Mouse (Mus musculus) urinary bladder, postnatal 4 days (tissue): ENCODE measurements at regions not wholly inside any gene's neighbourhood (a gene's known extent, or its start where the extent isn't known, plus 50 kb on each side); places are given as distances from the start of the nearest gene placed in this dataset.

Source experiments
- DNase-seq, 2 experiments: peaks; one replicate each; pipeline ENCODE4 v3.0.0; 2021 to 2022; ENCODE audit warnings: low spot score in 2 of 2

- DNase-seq: no peak
Measured at GRCm38 (mm10) chr2:21044781-21045180, 76.1 kb upstream of the Arhgap21 start.

DNA sequence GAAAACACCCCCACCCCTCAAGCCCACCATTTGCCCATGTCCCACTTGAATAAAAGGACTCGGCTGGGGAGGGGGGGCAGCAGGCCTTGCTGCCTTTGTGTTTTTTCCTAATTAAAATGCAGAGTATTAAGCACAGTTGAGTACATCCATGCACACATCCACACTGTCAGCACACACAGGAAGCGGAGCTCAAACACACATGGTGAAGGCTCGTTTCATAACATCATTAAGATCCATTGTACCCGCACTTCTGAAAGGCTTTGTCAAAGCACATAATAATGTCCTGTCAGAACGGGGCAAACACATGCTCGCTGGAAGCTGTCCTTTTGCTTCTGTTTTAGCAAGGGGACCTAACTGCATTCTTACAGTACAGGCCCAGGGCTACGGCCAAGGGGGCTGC lies 75.3 kb upstream of the Arhgap21 start:
- DNase-seq: no peak

DNA sequence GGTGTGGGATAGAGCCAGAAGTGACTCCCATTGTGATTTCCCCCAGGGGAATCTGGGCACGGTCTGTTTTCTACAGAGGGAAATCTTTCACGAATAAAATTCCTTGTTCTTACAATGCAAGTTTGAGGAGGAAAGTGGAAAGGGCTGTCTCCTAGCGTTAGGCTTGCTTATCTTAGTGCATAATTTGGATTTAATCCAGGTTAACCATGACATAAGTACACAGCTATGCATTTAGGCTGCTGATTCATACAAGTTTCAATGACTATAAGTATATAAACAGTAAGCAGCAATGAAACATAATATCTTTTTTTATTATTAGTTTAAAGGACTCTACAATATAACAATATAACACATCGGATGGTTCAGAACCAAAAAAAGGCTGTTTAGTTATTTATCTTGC lies 74.6 kb upstream of the Arhgap21 start:
- no peak for DNase-seq

DNA sequence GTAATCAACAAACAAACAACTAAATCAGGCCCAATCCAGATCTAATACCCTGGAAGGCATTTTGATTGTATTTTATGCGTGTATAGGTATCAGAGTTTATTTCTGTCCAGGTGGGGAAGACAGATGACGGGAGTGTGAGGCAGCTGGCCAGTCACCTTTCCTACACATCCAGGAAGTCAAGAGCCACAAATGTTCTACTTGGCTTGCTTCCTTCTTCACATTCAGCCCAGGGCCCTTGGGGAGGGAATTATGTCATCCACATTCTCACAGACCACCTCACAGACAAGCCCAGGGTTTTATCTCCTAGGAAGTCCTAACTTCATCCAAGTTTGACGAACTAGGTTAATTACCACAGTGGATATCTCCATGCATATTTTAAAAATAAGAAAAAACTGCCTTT lies 68.9 kb upstream of the Arhgap21 start:
- peak in 1 of 2 experiments; percentile 10 for DNase-seq

DNA sequence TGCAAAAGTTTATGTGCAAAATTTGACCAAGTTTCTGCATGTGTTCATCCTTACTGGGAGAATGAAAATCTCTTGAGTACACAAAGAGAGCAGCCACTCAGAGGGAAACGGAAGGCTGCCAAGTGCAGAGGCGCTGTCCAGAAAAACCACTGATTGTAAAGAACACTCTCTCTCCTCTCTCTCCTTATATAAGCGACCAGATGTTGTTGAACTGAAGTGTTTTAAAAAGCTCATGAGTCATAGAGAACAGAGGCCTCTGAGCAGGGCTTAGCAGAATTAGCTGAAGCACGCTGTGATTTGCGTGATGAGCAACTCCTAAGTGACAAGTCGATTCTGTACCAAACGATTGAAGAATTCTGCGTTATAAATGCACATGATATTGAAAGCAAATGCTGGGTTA lies 68.5 kb upstream of the Arhgap21 start:
- DNase-seq: peak in 1 of 2 experiments; percentile 60

DNA sequence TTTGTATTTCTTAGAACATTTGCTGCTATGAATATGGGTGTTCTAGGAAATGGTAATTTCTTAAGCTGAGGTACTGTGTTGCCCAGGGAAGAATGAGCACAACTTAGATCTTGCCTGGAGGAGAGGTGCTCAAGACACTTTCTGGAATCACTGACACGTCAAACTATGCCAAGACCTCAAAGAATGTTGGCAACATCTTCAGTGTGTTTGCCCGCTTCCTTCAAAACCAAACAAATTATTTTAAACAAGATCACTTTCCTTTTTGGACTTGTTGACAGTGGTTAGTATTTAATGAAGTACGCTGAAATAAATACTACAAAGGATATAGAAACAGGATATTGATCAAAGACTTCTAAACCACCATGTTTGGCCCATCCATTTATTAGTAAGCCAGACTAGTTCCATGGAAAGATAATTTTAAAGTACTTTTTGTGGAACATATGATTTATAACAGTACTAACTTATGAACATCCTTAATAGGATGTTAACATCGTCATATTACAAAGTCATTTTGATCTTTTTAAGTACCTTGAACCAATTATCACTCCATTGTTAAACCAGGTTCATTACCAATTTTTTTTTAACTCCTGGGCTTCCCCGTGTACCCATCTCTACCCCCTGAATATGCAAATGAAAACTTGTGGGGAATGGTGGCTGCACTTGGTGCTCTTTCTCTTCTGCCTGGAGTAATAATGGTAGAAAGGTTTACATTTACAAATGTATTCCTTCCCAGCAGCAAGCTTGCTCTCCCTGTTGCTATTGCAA lies 67.4 kb upstream of the Arhgap21 start:
- DNase-seq: no peak

DNA sequence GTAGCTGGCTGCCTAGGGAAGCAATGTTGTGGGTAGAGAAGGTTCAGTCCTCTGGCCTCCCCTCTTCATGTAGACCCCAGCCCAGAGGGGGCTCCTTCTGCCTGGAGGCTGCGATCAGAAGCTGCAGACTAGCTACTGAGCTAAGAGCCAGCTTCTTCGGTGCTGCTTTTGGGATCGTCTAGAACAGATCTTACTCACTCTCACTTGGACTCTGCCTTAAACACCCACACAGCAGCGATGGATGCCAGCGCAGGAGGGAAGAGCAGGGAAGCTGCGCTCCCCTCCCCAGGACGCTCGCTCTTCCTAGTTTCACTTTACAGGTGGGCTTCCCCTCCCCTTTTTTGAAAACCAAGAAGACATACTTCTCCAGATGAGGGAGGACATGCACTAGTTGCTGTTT lies 66.0 kb upstream of the Arhgap21 start:
- no peak for DNase-seq

DNA sequence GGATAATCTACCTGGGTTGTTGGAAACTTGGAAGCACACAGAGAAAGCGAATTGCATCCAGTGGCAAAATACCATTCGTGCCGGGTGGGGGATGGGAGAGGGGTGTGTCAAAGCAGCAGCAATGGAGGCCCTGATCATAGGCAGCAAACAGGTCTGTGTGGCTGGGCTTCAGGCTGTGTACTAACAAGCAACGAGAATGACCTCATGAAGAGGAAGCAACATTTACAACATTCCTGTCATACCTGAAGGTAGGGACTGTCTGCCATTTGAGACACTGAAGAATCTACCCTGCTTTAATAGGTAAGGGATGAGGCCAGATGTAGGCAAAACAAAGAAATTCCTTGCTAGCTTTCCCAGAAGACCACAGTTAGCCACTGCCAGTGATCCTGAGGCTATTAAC lies 62.0 kb upstream of the Arhgap21 start:
- DNase-seq: no peak

DNA sequence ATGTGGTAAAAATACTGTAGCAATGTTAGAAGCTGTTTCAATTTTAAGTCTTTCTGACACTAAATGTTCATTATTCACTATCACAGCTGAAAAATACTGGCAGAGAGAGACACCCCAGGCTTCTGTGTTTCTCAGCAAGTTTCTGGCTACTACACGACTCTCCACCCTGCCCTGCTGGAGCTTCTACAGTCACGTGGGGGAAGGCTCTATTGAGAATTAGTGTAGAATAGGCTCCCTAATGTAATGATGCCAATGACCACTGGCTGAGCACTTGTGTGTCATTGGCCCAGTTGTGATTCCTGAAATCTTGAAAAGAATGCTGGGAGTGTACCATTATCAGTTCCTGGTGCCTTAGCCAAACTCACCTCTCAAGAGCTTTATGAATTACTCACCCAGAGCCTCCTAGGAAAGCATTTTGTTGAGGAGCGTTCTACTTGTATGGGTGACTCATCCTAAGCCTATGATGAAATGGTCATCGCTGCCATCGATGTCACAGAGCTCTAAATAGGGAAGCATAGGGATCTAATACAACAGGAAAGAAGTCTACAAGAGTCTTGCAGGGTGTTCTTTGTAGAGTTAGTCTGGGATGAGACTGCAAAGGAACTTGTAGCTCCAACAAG lies 60.8 kb upstream of the Arhgap21 start:
- no peak for DNase-seq

DNA sequence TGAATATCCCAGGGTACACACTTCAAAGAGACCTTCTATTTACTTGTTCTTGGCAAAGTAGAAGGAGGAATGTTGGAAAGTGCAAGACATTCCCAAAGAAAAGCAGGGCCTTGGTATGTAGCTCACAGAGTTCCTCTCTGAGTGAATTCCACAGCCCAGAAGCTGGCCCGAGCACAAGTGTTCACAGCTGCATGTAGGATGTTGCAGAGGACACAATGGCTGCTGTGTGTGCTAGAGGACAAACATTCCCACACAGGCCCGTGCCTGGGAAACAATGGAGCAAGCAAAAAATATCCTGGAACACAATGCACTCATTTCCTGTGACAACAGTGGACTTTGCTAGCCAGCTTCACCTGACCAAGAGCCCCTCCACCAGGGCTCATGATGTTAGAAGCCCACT lies 59.9 kb upstream of the Arhgap21 start:
- DNase-seq: peak in 1 of 2 experiments; percentile 40

GRCm38 (mm10) chr2:21018535-21018934 lies 49.9 kb upstream of the Arhgap21 start:
- DNase-seq: no peak
